Mouse (Mus musculus) cerebellum, postnatal 36 days (tissue): ENCODE data around the gene Fcrl6.
A peak's percentile ranks its signal among the peaks of the same experiment; 100 is the strongest.

ENCODE experiments used
- DNase-seq, 2 experiments: peaks; one replicate each; pipeline ENCODE4 v3.0.0; 2021 to 2022; ENCODE audit warnings: mixed read lengths in 2 of 2

Fcrl6 gene

DNA sequence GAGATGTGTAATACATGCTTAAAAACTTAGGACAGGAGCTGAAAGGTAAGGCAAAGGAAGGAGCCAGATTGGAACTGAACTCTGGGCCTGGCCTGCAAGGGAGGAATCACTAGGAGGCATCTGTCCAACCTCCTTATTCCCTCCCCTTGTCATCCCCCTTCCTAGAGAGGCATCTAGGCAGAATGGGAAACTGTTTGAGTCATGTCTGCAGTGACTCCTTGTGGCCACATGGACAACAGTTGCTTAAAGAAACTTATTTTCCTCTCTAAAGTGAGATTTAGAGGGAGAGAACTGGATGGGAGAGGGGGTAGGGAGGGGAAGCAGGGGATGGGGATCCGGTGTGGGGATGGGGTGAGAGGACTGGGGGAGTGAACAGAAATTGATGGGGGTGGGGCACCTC lies 10.4 kb upstream of the Fcrl6 start:
- DNase-seq, result no peak

DNA sequence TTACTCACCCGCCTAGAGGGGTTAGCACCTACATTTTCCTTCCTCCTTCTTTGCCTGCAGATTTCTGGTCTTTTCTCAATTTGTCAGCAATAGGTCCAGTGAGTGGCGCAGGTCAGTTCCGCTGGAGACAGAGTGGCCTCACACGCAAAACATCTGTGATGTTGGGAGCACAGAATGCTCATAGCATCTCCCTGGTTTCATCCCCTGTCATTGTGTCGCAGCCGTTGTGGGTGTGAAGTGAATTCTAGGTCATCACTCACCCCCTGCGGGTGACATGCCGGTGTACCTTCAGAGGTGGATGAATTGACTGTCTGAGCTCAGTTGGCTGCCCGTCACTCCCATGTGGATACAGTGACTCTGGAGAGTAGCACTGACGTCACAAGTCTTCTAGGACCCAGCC lies 9.0 kb upstream of the Fcrl6 start:
- no peak for DNase-seq

DNA sequence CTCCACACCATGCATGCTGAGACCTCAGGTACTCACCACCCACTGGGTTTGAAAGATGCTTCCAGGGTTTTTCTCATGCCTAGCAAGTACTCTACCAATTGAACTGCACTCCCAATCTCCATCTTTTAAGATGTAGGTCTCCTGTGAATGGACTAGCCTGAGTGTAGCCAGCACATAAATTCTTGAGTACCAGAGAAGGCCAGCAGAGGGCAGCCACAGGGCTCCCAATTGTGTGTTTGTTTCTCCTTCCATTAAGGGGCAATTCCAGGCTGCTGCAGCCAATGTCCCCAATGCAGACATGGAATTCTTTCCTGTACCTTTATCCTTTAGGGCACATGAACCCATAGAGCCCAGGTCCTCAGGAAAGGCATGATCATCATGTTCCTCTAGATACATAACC lies 7.9 kb downstream of the Fcrl6 start:
- peak; percentile 15 to 36 for DNase-seq

DNA sequence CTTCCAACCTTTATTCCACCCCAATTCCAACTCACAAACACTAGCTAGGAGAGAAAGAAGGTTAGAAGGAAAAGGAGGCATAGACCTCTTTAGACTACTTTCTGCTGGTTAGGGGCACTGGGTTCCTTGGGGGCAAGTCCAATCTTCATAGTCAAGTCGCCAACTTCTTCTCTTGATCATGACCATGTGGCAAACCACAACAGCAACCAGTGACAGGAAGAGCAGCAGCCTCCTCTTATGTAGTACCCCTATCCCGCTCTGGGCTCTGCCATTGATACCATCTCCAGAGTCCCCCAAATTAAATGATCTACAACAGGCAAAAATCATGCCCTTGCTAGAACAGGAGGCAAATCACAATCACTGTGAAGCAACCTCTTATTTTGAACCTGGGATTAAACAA lies 8.4 kb downstream of the Fcrl6 start:
- no peak for DNase-seq

DNA sequence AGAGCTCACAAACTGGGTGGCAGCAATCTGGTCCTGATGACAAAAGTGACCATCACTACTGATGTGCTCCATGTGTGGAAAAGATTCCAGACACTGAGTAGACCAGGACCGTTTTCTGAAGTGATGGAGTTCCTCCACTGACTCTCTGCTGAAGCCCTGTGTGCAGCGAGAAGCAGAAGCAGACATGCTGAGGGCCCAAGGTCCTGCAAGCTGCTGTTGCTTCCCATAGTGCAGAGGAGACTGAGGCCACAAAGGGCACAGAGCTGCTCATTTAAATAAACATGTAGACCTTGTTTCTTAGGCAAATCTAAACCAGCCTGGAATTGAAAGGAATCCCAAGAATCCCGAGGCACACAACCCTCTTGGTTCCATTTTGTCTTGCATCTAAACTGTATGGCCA lies 9.0 kb downstream of the Fcrl6 start:
- DNase-seq, result no peak

DNA sequence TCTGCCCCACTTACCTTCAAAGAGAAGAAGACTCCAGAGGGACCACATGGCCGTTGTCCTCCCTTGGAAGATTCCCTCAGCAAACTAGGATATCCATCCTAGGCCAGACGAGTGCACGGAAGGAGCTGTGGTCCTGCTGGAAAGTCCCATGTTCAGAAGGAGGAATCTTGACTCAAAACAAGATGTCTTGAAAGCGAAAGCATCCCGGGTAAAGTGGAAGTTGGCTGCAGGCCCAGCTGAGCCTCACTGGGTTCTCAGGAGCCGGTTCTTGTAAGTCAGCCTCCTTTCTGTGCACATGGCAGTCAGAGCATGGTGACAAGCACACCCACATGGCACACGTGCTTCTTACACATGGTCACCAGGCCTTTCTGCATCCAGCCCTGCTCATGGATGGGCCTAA lies 12.0 kb downstream of the Fcrl6 start, which contains the start of gene Slamf8:
Slamf8 (minus strand) TSS at position 184 of the 400 bp plus-strand sequence.
- no peak for DNase-seq

DNA sequence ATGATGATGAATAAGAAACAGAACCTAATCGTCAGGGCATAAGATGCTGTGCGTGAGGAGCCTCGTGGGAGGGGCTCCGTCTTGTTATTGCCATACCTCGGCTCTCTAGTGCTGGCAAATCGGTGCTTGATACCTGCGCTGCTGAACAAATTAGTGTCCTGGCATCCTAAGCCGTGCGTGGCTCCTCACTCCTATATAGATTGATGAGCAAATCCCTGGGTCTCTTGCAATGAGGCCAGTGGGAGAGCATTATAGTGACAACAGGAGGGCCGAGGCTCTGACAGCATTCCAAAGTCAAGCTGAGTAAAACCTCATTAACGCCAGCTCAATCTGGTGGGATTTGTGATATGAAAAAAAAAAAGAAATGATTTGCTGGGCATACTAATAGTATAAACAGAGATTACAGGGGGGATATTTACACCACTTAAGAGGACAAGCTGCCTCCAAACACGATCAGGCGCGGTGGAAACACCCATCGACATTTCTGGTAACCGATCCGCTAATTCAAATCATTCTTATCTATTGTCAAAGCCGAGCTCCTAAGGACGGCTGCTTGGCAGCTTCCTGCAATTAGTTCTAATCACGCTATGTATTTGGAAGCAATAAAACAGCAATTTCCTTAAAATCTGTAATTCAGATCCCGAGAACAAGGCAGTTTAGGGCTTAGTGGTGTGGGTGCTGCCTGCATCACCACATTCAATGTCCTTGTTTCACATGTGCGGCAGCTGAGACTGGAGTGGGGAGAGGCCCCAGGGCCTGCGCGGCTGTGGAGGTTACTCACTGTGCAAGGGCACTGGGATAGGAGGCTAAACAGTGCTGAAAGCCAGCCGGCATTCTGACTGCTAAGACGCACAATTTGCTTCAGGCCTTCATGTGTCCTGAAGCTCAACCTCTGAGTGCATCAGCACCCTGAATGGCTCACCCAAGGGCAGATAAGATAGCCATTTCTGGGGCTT lies 16.5 kb downstream of the Fcrl6 start:
- peak in 1 of 2 experiments; percentile 10 for DNase-seq

DNA sequence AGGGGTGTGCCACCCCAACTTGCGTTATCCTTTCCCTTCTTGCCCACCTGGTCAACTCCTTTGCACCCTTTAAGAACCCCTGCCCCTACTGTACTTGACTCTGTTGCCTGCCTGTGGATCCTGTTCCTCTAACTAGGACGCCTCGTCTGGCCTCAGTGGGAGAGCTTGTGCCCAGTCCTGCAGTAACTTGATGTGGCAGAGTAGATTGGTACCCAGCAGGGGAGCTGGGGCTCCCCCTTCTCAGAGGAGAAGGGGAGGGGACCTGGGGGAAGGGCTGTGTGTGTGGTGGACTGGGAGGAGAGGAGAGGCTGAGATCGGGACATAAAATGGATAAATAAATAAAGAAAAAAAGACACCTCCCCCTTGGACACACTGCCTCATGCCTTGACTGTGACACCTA lies 17.3 kb downstream of the Fcrl6 start:
- no peak for DNase-seq

DNA sequence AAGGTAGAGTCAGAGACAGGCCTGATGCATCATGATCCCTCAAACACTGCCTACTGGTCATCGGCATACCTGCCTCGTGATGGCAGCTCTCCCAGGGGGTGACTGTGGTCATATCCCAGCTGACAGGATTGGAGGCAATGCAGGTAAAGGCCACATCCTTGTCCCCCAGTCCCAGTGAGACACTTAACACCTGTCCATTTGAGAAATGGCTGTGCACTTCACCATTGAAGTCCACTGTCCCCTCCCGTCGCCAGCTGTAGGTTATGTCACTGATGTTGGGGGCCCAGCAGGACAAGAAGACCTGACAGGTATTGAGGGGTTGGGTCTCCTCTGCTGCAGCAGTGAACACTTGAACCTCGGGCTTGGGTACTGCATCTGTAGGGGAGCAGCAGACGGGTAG lies 18.1 kb downstream of the Fcrl6 start:
- no peak for DNase-seq

DNA sequence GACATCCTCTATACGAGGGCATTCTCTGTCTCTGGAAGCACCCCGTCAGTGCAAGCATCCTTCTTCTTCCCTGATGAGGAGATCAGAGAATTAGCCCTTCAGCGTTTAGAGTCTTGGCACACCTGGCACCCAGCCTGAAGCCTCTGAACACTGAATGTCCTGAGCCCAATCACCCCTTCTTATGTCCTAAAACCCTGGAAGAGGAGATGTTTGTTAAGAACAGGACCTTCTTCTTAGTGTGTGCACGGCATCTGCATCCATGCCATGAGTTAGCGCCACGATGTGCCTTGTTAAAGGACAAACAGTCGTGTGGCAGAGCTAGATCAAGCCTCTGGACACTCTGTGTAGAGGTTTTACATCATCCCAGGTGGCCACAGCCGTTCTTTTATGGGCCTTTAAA lies 19.9 kb downstream of the Fcrl6 start:
- DNase-seq, result no peak

DNA sequence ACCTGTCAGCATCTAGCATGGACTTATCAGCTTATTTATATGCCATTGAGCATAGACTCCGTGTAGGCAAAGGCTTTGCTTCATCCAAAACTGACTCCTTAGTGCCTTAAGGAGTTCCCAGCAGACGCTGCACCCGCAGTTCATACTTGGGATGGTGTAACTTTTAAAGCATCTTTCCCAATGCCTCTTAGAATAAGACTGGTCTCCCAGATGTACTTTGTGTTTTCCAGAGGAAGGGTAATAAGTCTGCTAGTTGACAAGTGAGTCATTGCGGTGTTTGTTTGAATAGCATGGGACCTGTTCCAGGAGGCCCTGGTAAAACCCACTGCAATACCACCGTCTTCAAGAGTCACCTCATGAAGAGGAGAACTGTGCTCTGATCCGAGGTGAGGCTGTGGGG lies 22.2 kb downstream of the Fcrl6 start:
- DNase-seq, result no peak

DNA sequence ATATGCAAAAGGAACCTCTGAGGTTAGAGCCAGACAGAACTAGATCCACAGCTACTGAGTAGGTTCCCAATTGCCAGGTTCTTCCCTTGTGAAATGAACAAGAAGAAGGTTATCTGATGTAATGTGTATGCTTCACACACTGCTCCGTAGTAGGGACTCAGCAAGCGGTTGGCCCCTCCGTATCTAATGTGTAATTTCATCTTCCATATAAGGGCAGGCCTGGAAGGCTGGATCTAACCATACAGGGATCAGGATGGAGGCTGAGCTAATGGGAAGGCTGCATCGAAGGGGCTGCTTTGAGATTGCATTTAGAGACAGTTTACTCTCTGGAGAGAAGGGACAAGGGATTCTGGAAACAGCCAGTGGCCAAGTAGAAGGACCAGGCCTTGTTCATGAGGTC lies 34.6 kb downstream of the Fcrl6 start:
- DNase-seq, result no peak

DNA sequence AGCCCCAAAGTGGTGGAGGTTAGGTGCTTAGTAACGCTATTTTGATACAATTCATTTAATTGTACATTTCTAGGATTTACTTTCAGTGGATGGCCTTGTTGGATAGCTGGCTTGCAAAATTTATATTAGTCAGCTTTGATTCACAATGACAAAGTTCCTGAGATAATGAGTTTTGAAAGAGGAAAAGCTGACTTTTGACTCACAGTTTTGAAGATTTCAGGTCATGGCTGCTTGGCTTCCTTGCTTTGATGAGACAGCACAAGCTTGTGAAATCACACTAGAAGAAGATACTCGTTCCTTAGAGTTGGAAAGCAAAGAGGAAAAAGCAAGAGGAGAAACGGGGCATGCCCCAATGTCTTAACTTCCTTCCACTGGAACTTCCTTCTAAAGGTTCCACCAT lies 36.2 kb downstream of the Fcrl6 start:
- no peak for DNase-seq

DNA sequence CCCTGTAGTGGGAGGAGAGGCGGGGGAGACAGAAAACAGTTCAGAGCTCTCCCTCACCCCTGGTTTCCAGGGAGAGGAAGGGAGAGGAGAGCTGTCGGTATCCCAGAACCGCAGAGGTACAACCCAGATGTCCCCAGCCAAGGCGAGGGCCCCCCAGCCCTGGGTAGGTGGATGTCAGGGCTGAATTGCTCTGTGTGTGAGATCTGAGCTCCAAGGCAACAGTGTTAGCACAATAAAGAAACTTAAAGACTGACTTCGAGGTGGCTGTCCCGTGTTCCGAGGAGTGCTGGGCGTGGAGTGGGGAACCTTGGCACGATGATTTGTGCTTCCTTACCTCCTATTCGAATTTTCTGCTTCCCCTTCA lies 38.9 kb downstream of the Fcrl6 start:
- no peak for DNase-seq

DNA sequence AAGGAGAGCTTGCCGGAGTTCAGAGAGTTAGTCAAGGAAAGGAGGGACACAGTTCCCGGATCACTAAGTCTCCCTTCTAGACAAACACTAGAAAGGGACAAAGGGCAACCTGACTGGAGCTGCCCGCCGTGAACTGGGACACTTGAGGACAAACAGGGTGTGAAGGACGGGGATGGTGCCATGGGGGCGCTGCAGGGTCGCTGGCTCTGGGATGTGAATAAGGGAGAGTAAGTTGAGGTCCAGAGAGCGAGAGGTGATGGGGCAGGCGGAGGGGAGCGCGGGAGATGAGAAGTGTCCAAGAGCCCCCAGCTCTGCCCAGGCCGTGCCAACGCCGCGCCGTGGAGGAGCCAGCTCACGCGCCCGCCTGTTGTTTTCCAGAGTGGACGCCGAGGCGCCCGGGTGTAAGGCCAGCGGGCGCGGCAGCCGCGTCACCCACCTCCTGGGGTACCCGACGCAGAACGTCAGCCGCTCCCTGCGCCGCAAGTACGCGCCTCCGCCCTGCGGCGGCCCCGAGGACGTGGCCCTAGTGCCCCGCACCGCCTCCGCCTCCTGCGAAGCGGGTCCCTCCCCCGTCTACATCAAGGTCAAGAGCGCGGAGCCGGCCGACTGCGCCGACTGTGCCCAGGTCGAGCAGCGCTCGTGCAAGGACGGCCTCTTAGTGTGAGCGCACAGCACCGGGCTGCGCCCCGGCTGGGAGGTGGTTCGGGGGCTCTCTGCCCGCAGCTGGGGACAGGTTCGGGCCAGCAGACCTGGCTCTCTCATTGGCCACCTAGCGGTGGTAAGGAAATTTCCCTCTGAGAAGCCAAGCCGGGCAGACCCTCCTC lies 39.5 kb downstream of the Fcrl6 start:
- DNase-seq, result peak; percentile 64 to 65

DNA sequence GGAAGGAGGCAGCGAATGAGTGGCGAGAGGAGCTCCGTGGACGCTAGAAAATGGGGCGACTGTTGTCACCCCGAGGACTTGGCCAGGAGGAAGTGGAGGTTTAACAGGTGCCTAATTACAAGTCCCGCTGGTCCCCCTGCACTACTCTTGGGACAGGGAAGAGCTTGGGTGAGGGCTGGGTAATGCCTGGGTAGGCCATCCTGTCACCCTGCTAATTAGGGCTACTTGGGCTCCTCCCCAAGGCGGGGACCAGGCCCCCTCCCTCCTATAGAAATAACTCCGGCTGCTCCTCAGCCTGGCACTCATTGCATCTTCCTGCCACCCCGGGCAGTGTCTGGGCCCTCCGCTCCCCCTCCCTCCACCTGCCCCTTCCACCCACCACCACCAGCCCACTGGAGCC lies 46.7 kb downstream of the Fcrl6 start, which contains the start of gene Vsig8:
Vsig8 (plus strand) TSS at position 301 of the 400 bp plus-strand sequence.
- no peak for DNase-seq

DNA sequence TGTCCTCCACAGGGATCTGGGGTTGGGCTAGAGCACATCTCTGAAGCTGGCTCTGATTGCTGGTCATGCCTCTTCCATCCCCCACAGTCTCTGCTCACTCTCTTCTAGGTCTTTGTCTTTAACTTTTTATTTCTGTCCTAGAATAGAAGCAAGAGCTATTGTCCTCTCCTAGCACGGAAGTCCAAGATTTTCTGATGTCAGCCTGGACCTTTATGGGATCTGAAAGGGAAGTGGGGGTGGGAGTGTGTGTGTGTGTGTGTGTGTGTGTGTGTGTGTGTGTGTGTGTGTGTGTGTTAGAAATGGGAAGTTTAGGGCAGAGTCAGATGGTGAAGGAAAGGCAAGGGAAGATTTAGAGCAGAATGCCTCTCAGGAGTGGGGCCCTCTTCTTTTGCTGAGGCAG lies 49.7 kb downstream of the Fcrl6 start:
- DNase-seq, result no peak

DNA sequence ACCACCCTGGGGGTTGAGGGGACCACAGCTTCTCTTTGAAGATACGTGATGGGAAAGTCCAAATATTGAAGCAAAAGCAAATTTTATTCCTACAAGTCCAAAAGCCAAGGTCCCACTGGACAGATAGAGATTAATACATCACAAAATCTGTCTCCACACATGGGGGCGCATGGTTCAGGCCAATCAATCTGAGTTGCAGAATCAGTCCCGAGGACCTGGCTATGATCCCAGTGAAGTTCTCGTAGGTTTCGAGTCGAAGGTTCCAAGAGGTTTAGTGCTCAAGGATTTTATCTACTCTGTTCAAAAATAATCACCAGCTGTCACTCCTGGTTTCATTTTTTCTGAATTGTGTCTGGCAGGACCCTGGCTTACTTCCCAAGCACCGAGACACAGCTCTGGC lies 51.3 kb downstream of the Fcrl6 start:
- no peak for DNase-seq

DNA sequence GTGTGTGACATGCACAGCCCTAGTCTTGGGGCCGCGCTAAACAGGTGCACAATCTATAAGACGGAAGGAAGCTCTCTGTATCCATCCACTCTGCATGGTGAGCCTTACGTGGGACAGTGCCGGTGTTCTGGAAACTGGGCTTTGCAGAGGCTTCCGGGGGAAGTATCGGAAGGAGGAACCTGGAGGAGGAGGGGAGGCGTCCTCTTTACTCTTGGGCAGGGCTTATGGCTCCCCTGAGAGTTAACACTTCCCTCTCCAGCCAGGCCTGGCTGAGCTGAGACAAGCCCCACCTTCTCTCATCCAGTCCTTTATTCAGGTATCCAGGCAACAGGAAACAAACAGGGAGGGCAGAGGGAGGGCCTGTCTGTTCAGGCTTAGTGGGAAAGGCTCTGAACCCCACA lies 51.8 kb downstream of the Fcrl6 start:
- no peak for DNase-seq

DNA sequence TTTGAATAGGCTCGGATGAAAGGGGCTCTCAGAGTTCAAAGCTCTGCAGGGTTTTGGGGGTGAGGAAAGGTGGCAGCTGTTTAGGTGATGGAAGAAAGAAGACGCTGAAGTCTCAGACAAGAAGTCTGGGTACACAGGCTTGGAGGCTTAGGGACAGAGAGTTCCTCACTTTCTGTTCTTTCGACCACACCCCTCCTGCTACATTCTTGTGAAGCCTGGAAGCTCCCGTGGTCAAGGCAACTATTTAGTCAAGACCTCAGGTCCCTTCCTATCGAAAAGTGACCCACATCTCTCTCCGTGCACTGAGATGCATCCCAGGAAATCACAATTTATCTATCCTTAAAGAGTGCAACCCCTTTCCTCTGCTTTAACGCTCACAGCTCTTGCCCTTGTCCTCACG lies 52.6 kb downstream of the Fcrl6 start:
- no peak for DNase-seq

DNA sequence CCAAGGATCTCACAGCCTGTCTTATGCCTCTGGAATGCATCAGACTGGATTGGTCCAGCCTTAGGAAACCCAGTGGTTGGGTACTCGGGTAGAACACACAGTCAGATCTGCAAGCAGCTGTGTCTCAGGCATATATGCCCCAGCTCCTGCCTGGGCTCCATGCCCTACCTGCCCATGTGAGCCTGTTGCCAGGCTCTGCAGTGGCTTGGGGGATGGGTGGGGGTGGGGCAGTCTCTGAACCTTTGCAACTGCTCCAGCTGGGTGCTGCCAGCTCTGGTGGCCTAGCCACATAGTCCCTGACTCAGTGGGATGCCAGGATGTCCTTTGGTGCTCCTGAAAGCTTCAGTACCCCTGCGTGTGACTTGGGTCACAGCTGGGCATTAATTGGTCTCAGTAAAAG lies 53.0 kb downstream of the Fcrl6 start:
- no peak for DNase-seq

DNA sequence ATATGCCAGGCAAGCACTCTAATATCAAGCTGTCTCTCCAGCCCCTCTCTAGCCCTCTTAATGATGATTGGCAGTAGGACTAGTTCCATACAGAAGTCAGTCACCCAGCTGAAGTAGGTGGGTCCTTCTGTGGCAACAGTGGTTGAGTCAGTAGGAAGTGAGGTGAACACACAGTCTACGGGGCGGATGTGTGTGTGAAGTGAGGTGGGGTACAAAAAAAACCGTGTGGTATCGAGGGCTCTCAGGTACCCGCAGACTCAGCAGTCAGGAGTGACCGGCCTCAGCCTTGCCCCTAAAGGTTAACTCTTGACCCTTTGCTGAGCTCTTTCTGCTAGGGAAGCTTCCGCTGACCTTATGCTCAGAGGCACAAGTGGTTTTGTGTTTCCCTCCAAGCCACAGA lies 53.9 kb downstream of the Fcrl6 start:
- DNase-seq, result no peak
